Mouse (Mus musculus) left cerebral cortex, postnatal 10 days (tissue): ENCODE data around the gene Tas1r3. TPM values are rescaled to one million over a fixed set of nuclear protein-coding genes. Genes with fewer than 3 reads are reported as not detected.

Experiments used
- DNase-seq, 2 experiments: peaks; one replicate each; pipeline ENCODE4 v3.0.0; 2021 to 2022; ENCODE audit warnings: low spot score in 2 of 2, mixed read lengths in 1 of 2; ENCODE audit errors: extremely low spot score in 1 of 2
- intact Hi-C: fragments of 180-260 bp; cut with DNase I; formaldehyde crosslinking; loops from one replicate; pipeline ENCODE4 v1.15.1; 2025
- total RNA-seq, 2 experiments: library from RNA; stranded (reverse); gene quantifications; 2 replicates each; pipeline ENCODE4 v1.2.3; 2021

The Tas1r3 gene
- total RNA-seq, 2 experiments from 2014 or later: 0.13 to 0.22 TPM

DNA sequence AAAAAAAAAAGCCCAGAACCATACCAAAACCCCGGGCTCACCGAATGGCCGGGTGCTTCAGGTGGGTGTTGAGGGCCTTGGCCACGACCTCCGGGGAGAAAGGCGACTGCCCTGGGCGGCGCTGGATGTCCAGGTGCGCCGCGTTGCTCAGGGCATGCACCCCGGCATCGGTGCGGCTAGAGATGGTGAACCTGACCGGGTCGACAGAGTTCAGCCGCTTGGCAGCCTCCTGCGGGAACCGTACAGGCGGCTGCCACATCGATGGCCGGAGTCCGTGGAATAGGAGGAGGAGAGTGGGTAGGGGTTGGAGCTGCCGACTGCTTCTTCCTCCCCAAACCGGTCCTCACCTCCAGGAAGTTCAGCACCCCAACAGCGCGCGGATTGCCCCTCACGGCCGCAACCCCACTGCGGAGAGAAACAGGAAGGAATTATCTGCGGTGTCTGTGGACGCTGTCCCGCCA, 27.9 kb upstream of the Tas1r3 start:
- intact Hi-C loops: no loop called here
- peak in 1 of 2 experiments; percentile 59 for DNase-seq

DNA sequence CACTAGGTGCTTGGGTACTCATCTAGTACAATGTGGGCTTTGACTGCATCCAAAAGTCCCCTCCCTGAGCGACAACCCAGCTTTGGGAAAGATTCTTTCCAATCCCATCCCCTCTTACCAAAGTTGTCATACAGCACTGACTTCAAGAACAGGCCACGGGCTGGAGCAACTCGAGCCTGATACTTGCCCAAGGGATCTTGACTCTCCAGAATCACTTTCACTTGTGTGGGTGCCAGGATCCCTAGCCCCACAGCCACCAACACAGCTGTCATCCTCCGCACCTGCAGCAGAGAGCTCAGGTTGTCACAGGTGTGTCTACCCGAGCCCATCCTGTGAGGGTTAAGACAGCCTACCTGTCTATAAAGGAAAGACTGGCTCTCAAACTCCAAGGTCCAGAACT, 26.2 kb upstream of the Tas1r3 start:
- intact Hi-C loops: no loop called here
- DNase-seq: no peak

DNA sequence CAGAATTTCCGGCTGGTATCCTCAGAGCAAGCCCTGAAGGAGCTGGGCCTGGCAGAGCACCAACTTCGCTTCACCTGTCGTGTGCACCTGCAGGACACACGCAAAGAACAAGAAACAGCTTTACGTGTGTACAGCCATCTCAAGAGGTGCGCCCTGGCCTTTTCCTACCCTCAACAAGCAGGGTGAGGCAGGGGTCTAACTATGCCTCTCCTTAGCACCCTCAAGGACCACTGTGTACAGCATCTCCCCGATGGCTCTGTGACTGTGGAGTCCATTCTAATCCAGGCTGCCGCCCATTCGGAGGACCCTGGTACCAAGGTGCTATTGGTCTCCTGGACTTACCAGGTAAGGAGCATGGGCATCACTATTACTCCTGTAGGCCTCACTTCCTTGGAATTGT, 25.0 kb upstream of the Tas1r3 start:
- intact Hi-C loops: no loop called here
- DNase-seq: no peak

DNA sequence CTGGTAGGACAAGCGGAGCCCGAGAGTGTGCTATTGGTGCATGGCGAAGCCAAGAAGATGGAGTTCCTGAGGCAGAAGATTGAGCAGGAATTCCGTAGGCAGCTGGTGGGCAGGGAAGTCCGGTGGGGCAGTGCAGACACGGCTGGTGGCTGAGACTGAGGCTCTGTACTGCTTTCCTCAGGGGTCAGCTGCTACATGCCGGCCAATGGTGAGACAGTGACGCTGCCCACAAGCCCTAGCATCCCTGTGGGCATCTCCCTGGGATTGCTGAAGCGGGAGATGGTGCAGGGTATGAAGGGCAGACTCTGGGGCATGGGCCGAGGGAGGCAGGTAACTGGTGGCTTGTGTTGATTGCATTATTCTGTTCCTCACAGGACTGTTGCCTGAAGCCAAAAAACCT, 24.5 kb upstream of the Tas1r3 start:
- intact Hi-C loops: no loop called here
- no peak for DNase-seq

DNA sequence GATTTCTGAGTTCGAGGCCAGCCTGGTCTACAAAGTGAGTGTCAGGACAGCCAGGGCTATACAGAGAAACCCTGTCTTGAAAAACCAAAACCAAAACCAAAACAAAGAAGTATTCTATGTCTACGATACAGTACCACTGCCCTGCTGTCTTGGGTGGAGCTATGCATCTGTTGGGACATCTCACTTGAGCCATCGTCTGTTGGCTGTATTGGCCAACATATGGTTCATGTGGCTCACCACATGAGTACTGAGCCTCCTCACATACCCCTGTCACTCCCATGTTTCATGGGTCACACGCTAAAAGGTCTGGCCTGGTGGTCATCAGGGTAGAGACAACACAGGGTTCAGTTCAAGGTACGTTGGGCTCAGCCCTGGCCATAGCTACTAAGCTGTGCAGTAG, 23.2 kb upstream of the Tas1r3 start:
- no peak for DNase-seq
- intact Hi-C loops: no loop called here

DNA sequence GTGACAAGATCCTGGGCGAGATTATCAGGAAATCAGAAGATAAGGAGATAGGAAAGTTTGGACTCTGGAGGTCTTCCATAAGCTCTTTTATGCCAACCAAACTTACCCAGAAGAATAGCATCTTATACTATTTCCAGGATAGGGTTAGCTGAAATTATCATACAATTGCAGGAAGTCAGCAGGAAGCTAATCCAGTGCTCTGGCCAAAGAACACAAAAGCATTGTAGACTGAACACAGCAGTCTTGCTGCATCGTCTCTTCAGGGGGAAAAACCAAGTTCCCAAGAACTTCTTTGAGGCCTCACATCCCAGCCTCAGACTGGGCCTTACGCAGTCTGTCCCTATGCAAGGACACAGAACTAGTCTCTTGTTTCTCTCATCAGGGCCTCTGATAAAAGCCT, 20.4 kb upstream of the Tas1r3 start:
- intact Hi-C loops: no loop called here

DNA sequence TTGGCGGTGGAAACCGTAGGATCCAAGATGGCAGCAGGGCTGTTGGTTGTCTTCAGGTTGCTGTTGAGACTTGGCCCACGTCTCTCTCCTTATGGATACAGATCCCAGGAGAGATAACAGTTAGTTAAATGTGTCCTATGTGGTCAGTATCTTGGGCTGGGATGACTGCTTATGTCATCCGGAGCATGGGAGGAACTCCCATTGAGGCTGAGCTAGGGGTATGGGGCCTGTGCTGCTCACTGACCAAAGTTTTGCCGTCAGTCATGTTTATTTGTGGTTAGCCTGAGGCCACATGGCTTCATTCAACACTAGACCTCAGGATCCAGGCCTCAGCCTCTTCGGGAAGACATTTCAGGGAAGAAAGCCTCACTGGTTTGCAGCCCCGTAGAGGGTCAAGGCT, 8.2 kb upstream of the Tas1r3 start:
- DNase-seq: no peak
- intact Hi-C loops: no loop called here

More for the DNA sequence above, 20.4 kb upstream of the Tas1r3 start:
- no peak for DNase-seq

DNA sequence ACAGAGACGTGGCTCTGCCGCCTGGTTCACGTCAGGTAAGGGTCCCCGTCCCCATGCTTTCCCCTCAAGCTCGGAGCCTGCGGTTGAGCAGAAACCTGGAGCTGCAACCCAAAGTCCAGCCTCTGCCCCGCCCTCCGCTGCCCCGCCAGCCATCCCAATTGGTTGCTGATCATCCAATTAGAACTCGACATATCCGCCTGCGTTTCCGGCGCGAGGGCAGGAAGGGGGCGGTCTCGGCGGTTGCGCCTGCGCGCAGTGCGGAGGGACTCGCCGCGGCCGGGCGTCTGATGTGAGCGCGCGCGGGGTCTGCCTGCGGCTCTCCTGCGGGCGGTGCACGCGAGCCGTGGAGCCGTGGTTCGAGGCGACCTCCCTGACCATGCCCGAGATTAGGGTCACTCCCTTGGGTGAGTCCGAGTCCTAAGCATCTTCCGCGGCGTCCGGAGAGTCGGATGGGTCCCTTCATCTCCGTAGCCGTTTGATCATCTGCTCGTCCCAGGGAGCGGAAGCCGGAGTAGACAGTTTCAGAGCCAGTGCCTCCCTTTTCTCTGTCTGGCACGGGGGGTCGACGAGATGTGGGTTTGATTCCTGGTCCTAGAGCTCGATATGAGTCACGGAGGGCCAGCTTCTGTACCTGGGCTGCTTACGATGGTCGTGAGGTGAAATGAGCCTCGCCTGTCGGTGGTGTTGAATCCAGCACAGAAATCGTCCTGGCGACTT, 6.3 kb upstream of the Tas1r3 start, which contains the start of the genes Cptp and Ints11:
Gene Cptp (minus strand): TSS at position 124 of the 717 bp plus-strand sequence.
Gene Ints11 (plus strand): TSS at position 230 of the 717 bp plus-strand sequence.
- intact Hi-C loops: no loop called here
- peak; percentile 95 to 98 for DNase-seq

DNA sequence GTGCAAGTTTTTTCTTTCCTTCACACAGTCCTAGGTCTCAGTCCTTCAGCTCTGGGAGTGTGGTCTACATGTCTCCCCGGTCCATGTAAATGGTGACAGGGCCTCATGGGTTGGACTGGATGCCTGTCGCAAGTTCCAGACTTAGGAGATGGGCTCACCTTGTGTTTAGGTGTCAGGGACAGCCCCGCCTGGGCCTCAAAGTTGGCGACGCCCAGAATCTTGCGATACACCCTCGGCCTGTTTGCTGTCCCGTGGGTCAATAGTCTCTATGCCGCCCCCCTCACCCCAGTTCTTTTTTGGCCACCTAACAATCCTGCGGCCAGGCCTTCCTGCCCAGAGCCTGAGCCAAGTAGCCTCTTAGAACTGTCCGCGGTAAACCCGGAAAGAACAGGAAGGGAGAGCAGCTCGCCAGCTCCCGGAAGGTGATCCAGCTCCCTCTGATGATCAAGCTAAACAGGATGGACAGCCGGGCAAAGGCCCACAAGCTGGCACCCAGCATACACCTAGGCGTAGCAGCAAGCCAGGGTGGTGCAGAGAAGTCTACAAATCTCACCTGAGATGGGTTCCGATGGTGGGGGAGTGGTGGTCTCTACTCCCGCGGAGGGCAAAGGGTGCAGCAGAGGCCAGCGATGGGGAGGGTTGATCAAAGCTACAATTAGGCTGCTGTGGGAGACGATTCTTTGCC, 5.6 kb upstream of the Tas1r3 start:
- intact Hi-C loops: no loop called here
- no peak for DNase-seq

DNA sequence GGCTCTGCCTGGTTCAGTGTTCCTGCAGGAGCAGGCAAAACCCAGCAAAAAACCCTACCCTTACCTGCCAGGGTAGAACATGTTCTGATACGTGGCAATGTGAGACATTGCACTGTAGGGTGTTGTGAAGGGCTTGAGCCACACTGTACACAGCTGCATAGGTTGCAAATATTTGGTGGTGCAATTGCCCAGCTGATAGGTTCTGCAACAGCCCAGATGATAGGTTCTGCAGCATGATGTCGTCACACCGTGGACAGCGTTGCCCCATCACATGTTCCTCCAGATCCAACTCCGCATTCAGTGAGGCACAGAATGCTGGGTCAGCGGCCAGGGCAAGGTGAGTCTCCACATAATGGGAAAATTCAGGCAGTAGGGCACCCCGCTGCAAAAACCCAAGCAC, 1.4 kb downstream of the Tas1r3 start:
- intact Hi-C loops: no loop called here
- DNase-seq: no peak

DNA sequence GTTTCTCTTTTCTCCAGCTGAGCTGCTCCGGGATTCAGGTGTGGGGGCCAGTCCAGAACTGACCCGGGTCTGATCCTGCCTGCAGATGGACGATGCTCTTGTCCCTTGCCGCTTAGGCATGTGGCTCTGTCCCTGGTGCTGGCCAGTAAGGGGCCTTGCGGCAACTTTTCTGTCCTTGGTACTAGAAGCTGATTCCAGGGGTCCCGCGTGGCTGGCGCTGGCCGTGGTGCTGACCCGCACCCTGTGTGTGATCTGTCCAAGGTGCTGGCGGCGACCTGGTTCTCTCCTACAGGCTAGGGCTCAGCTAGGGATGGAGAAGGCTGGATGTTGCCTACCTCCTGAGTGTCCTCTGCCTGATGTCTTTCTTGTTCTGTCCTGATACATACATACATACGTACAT, 3.8 kb downstream of the Tas1r3 start:
- peak in 1 of 2 experiments; percentile 67 for DNase-seq
- intact Hi-C loops: no loop called here

DNA sequence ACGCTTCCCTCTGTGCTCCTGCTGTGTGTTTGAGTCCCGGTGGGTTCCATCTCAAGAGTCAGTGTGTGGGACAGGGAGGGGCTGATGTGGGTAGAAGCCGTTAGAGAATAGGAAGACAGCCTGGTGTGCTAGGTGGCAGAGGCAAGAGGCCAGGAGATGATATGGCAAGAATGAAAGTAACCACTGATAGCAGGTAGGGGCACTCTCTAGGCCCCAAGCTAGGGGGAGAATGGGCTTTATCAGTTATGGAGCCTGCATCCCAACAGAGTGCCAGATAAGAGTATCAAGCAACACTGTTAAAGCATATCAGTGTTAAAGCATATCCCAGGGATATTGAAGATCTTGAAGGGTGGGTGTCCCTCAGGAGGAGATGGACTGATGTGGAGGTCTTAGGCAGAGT, 6.3 kb downstream of the Tas1r3 start:
- intact Hi-C loops: no loop called here
- no peak for DNase-seq

DNA sequence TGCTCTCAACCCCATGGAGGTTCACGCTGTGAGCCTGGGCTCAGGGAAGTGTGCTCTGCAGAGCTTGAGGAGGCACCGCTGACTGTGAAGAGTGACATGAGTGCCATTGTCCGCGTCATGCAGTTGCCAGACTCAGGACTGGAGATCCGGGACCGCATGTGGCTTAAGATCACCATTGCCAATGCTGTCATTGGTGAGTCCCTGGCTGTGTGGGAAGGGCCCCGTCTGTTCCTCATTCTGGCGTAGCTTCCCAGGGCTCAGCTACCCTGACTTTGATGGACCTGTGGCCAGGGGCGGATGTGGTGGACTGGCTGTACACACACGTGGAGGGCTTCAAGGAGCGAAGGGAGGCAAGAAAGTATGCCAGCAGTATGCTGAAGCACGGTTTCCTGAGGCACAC, 7.1 kb downstream of the Tas1r3 start:
- intact Hi-C loops: no loop called here
- DNase-seq: no peak

DNA sequence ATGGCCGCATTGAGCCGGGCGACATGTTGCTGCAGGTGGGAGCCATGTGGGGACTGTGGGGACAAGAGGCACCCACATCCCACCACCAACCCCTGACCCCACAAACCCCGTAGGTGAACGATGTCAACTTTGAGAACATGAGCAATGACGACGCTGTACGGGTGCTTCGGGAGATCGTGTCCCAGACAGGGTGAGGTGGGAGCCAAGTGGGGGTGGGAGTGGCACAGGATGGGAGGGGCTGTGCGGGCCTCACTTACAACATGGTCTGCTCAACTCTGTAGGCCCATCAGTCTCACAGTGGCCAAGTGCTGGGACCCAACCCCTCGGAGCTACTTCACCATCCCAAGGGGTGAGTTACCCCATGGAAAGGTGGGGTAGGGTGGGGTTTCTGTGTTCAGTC, 8.2 kb downstream of the Tas1r3 start:
- DNase-seq: no peak
- intact Hi-C loops: no loop called here

DNA sequence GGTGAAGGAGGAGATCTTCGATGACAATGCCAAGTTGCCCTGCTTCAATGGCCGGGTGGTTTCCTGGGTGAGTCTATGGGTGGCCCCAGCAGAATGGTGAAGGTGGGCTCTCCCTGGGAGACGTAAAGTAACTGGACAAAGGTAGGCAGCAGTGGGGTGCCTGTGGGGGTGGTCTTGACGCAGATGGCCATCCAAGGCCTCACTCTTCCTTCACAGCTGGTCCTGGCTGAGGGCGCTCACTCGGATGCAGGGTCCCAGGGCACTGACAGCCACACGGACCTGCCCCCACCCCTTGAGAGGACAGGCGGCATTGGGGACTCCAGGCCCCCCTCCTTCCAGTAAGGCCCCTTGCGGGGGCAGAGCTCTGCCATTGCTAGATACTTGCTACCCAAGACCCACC, 9.7 kb downstream of the Tas1r3 start:
- intact Hi-C loops: no loop called here
- DNase-seq: no peak

DNA sequence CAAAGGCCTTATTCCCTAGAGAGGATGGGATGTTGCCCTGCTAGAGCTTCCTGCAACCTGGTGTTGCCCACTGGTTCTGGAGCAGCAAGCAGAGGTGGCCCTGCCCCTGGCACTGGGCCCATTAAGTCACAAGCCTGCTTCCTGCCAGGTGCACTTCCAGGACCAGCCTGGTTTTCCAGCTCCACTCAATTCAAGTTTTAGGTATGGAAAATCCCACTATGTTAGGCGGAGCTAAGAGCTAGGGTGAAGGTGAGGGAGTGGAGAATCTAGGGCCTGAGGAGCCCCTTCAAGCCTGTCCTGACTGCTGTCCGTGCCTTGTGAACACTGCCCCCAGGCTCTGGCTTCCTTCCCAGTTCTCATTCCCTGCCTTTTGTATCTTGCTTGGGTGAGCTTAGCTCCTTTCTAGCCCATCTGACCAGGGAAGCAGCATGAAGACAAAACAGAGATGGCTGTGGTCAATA, 11.2 kb downstream of the Tas1r3 start:
- intact Hi-C loops: no loop called here

DNA sequence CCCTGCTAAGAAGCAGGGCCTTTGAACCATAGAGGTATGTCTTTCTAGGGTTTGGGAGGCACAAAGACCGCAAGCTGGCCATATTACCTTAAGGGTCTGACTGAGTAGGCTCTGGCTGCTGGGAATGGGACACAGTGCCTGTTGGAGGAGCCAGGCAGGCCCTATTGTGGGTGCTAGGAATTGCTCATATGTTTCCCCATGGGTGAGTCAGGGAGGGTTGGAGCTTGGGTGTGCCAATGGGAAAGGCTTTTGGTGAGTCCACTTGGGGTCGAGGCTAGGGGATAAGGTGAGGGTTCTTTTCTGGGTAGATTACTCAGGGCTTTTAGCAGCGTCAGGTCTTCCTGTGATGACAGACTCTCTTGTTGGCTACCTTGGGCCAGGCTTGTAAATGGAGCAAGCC, 11.8 kb downstream of the Tas1r3 start:
- no peak for DNase-seq
- intact Hi-C loops: no loop called here

More for the DNA sequence above, 11.2 kb downstream of the Tas1r3 start:
- DNase-seq: no peak

DNA sequence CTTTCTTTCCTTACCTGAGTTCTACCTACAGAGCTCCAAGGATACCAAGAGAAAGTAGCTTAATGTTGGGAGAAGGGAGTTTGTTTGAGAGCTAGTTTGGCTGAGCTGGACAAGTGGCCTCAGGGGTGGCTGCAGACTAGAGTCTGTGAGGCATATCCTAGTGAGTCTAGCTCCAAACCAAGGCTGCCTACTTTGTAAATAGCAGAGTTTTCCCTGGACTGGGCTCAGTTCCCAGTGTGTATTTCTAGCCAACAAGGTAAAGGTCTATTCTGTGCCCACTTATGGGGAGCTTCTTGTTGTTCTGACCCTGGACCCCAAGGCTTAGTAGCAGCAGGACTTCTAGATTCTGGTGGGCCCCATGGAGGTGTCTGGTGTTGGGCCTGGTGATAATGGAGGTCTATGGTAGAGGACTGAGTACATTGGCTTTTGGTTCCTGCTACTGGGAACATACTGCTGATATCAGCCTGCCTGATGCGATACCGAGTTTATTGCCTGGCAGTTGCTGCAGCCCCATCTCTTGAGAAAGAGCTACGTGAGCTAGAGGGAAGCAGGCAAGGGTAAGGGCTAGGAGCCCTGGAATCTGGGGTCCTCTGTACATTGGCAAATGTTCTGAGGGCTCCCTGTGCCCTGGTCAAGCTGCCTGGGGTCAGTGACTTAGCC, 13.2 kb downstream of the Tas1r3 start:
- no peak for DNase-seq
- intact Hi-C loops: no loop called here

DNA sequence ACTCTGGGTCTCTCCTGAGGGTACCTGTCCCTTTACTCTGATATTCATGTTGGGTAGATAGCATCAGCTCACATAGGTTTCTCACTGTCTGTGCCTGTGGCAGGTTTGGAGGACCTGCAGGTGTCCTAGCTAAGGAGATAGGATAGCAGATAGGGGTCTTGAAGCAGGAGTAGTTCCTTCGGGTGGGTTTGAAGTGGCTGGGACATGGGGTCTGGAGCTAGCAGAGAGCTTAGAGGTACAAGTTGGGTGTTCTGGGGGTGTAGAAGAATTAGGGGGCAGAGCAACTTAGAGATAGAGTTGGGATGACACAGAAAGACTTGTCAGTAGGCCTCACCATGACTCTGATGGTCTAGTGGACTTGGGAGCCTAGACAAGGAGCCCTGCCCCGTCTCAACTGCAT, 13.8 kb downstream of the Tas1r3 start:
- DNase-seq: no peak
- intact Hi-C loops: no loop called here
